ENCODE assay signal across 26 mouse cellular contexts in genomic region chr10:25051368-25051874, GRCm38 (mm10).
"Had no signal": no experiment of that assay in that cellular context is flagged by ENCODE, and none has a peak within 500 bp of the region (broad histone marks: within the 10 kb centered on the region; RNA-seq: fewer than 3 reads in every experiment).

No protein-coding gene starts in this region.

- H3K9ac ChIP-seq: heart, embryonic 12.5 days; hindbrain, embryonic 13.5 days; hindbrain, embryonic 15.5 days; kidney, embryonic 15.5 days; limb, embryonic 12.5 days; liver, embryonic 13.5 days; liver, embryonic 15.5 days had no signal

- H3K4me3 ChIP-seq: heart, embryonic 10.5 days; heart, embryonic 12.5 days; hindbrain, embryonic 13.5 days; hindbrain, embryonic 15.5 days; kidney, embryonic 15.5 days; left cerebral cortex, adult 2 months; limb, embryonic 10.5 days; limb, embryonic 12.5 days; liver, embryonic 13.5 days; liver, embryonic 15.5 days had no signal

- ATAC-seq: hindbrain, postnatal 0 days; intestine, embryonic 16.5 days had no signal

- H3K27me3 ChIP-seq: heart, embryonic 12.5 days; hindbrain, embryonic 13.5 days; hindbrain, embryonic 15.5 days; kidney, embryonic 15.5 days; limb, embryonic 12.5 days; liver, embryonic 13.5 days; liver, embryonic 15.5 days had no signal

- H3K4me1 ChIP-seq: heart, embryonic 10.5 days; hindbrain, embryonic 13.5 days; hindbrain, embryonic 15.5 days; kidney, embryonic 15.5 days; limb, embryonic 10.5 days; limb, embryonic 12.5 days; liver, embryonic 13.5 days; liver, embryonic 15.5 days had no signal

- H3K36me3 ChIP-seq: heart, embryonic 10.5 days; heart, embryonic 12.5 days; hindbrain, embryonic 13.5 days; hindbrain, embryonic 15.5 days; kidney, embryonic 15.5 days; limb, embryonic 10.5 days; limb, embryonic 12.5 days; liver, embryonic 13.5 days; liver, embryonic 15.5 days had no signal

- H3K4me2 ChIP-seq: heart, embryonic 12.5 days; hindbrain, embryonic 13.5 days; hindbrain, embryonic 15.5 days; kidney, embryonic 15.5 days; limb, embryonic 12.5 days; liver, embryonic 11.5 days; liver, embryonic 13.5 days; liver, embryonic 15.5 days had no signal

- H3K9me3 ChIP-seq: heart, embryonic 10.5 days; heart, embryonic 12.5 days; hindbrain, embryonic 15.5 days; liver, embryonic 13.5 days; liver, embryonic 15.5 days had no signal

- H3K27ac ChIP-seq: heart, embryonic 10.5 days; hindbrain, embryonic 13.5 days; hindbrain, embryonic 15.5 days; hindbrain, postnatal 0 days; kidney, embryonic 15.5 days; kidney, postnatal 0 days; left cerebral cortex, adult 2 months; limb, embryonic 10.5 days; limb, embryonic 12.5 days; liver, embryonic 13.5 days; liver, embryonic 15.5 days had no signal

- DNase-seq: gastrocnemius, postnatal 14 days; gastrocnemius, postnatal 36 days; heart, adult 18-20 months; heart, postnatal 10 days; heart, postnatal 4 days; kidney, adult 11 months; kidney, adult 2 months; kidney, adult 9 months; kidney, postnatal 14 days; kidney, postnatal 36 days; layer of hippocampus, adult 9-11 months; liver; liver, embryonic 13.5 days had no signal
